ENCODE assay signal across 27 mouse cellular contexts in genomic region chr12:107151089-107151488, GRCm38 (mm10).
DNase-seq lines count a peak whose midpoint lies in the region; ATAC-seq and TF ChIP-seq lines count a peak whose summit lies in the region.
"Had no signal": no experiment of that assay in that cellular context is flagged by ENCODE, and none has a peak within 500 bp of the region (broad histone marks: within the 10 kb centered on the region; RNA-seq: fewer than 3 reads in every experiment).

No protein-coding gene starts in this region.

- no peaks in the 10 kb centered on the region for H3K79me2 ChIP-seq in heart, adult 2 months (replicated peaks; ENCODE audit: control insufficient read depth, insufficient read depth, low read length)

- H3K9me3 ChIP-seq in heart, embryonic 15.5 days (replicated peaks) = no peaks in the 10 kb centered on the region
- no peaks in the 10 kb centered on the region for H3K9me3 ChIP-seq in kidney, postnatal 0 days (replicated peaks; ENCODE audit: low read length)
- H3K9me3 ChIP-seq in embryonic facial prominence, embryonic 10.5 days = no peaks in the 10 kb centered on the region
- no peaks in the 10 kb centered on the region for H3K9me3 ChIP-seq in embryonic facial prominence, embryonic 15.5 days (replicated peaks)
- H3K9me3 ChIP-seq: embryonic facial prominence, embryonic 12.5 days; forebrain, embryonic 10.5 days; forebrain, embryonic 13.5 days; heart, embryonic 10.5 days had no signal

- no peak for TF ChIP-seq CTCF in heart, adult 2 months (IDR thresholded peaks at IDR 0.05)
- TF ChIP-seq CTCF in kidney, postnatal 0 days (IDR thresholded peaks at IDR 0.05; ENCODE audit: low read depth) = no peak

- intact Hi-C loops in heart, adult 2 months (cut with DNase I) = no loop called here

- 0 out of 2 replicates have a peak, but pooled peaks have one; percentile 4 for ATAC-seq in heart, embryonic 15.5 days (replicated peaks; ENCODE audit: insufficient number of reproducible peaks, insufficient read depth, low FRiP score, low read depth)
- no peak for ATAC-seq in kidney, postnatal 0 days (replicated peaks; ENCODE audit: low FRiP score, low read depth)
- peak; percentile 52 for ATAC-seq in embryonic facial prominence, embryonic 15.5 days (ENCODE audit: insufficient number of reproducible peaks, low FRiP score, low TSS enrichment, low read depth)
- ATAC-seq: activated CD4-positive, CD25-positive, alpha-beta regulatory T cell, adult 4 months; forebrain, embryonic 13.5 days; forebrain, postnatal 0 days; hindbrain, postnatal 0 days; inflammation-experienced regulatory T-cells, adult 6 months had no signal

- no peak for DNase-seq in heart, adult 2 months
- DNase-seq in kidney, postnatal 0 days (ENCODE audit: low spot score) = peak; percentile 3
- no peak for DNase-seq in kidney, adult 11 months
- DNase-seq in embryonic facial prominence, embryonic 10.5 days (ENCODE audit: low spot score) = peak; percentile 14
- no peak for DNase-seq in frontal cortex, postnatal 36 days (ENCODE audit: low spot score in 2 of 2)
- DNase-seq: adrenal gland, adult 8-10 months; adrenal gland, postnatal 25 days; cerebellum, adult 11-12 months; cerebellum, adult 8-10 months; cerebellum, postnatal 10 days; cerebellum, postnatal 36 days; embryo, embryonic 11 days; forebrain, postnatal 0 days; gastrocnemius, postnatal 25 days; heart, adult 18-20 months; heart, postnatal 14 days; heart, postnatal 4 days had no signal

- TF ChIP-seq EP300 in heart, adult 2 months (IDR thresholded peaks at IDR 0.05; ENCODE audit: insufficient read depth, low read depth, low read length) = no peak

- H3K4me3 ChIP-seq in heart, embryonic 15.5 days = no peak overlapping the region
- H3K4me3 ChIP-seq in heart, adult 2 months = no peak overlapping the region
- H3K4me3 ChIP-seq in kidney, postnatal 0 days (replicated peaks; ENCODE audit: low read depth, low read length) = no peak overlapping the region
- H3K4me3 ChIP-seq in embryonic facial prominence, embryonic 10.5 days = no peak overlapping the region
- H3K4me3 ChIP-seq in embryonic facial prominence, embryonic 15.5 days (replicated peaks) = no peak overlapping the region
- H3K4me3 ChIP-seq: embryonic facial prominence, embryonic 12.5 days; forebrain, embryonic 10.5 days; forebrain, embryonic 13.5 days; heart, embryonic 10.5 days had no signal

- H3K36me3 ChIP-seq in heart, embryonic 15.5 days = no peaks in the 10 kb centered on the region
- no peaks in the 10 kb centered on the region for H3K36me3 ChIP-seq in heart, adult 2 months (ENCODE audit: control insufficient read depth, insufficient read depth, low read length)
- H3K36me3 ChIP-seq in kidney, postnatal 0 days (ENCODE audit: insufficient read depth, low read length) = no peaks in the 10 kb centered on the region
- no peaks in the 10 kb centered on the region for H3K36me3 ChIP-seq in embryonic facial prominence, embryonic 10.5 days (replicated peaks)
- H3K36me3 ChIP-seq in embryonic facial prominence, embryonic 15.5 days = no peaks in the 10 kb centered on the region
- H3K36me3 ChIP-seq: embryonic facial prominence, embryonic 12.5 days; forebrain, embryonic 10.5 days; heart, embryonic 10.5 days had no signal

- H3K9ac ChIP-seq in heart, embryonic 15.5 days = no peak overlapping the region
- no peak overlapping the region for H3K9ac ChIP-seq in heart, adult 2 months (ENCODE audit: low read depth, low read length)
- no peak overlapping the region for H3K9ac ChIP-seq in kidney, postnatal 0 days (ENCODE audit: low read depth, low read length)
- H3K9ac ChIP-seq in embryonic facial prominence, embryonic 15.5 days = no peak overlapping the region
- H3K9ac ChIP-seq: embryonic facial prominence, embryonic 12.5 days; forebrain, embryonic 13.5 days; forebrain, postnatal 0 days; hindbrain, embryonic 14.5 days had no signal

- no peak for TF ChIP-seq POLR2A in heart, adult 2 months (IDR thresholded peaks at IDR 0.05; ENCODE audit: insufficient read depth, low read depth, low read length)

- no peaks in the 10 kb centered on the region for H3K27me3 ChIP-seq in heart, embryonic 15.5 days
- no peaks in the 10 kb centered on the region for H3K27me3 ChIP-seq in heart, adult 2 months (ENCODE audit: control insufficient read depth, insufficient read depth, low read length)
- H3K27me3 ChIP-seq in kidney, postnatal 0 days (ENCODE audit: insufficient read depth, low read length) = no peaks in the 10 kb centered on the region
- no peaks in the 10 kb centered on the region for H3K27me3 ChIP-seq in embryonic facial prominence, embryonic 10.5 days (replicated peaks; ENCODE audit: low read depth, poor library complexity, severe bottlenecking)
- H3K27me3 ChIP-seq in embryonic facial prominence, embryonic 15.5 days = no peaks in the 10 kb centered on the region
- H3K27me3 ChIP-seq: embryonic facial prominence, embryonic 12.5 days; forebrain, embryonic 13.5 days had no signal

- 68% methylated on average over 5 of the region's 5 CpGs for WGBS in heart, embryonic 15.5 days
- WGBS in heart, adult 2 months = 79% methylated on average over 5 of the region's 5 CpGs
- WGBS in kidney, postnatal 0 days = 24% methylated on average over 5 of the region's 5 CpGs
- WGBS in embryonic facial prominence, embryonic 10.5 days = 64% methylated on average over 5 of the region's 5 CpGs
- 49% methylated on average over 5 of the region's 5 CpGs for WGBS in embryonic facial prominence, embryonic 15.5 days

- no peaks in the 10 kb centered on the region for H3K4me1 ChIP-seq in heart, embryonic 15.5 days (replicated peaks)
- no peaks in the 10 kb centered on the region for H3K4me1 ChIP-seq in heart, adult 2 months (ENCODE audit: control insufficient read depth, insufficient read depth, low read length)
- H3K4me1 ChIP-seq in kidney, postnatal 0 days (replicated peaks; ENCODE audit: insufficient read depth, low read length) = no peaks in the 10 kb centered on the region
- peaks cover 15% of the 10 kb centered on the region for H3K4me1 ChIP-seq in embryonic facial prominence, embryonic 10.5 days
- H3K4me1 ChIP-seq in embryonic facial prominence, embryonic 15.5 days = no peaks in the 10 kb centered on the region
- H3K4me1 ChIP-seq: embryonic facial prominence, embryonic 12.5 days; forebrain, embryonic 10.5 days; forebrain, embryonic 13.5 days; heart, embryonic 10.5 days had no signal

- no peak overlapping the region for H3K27ac ChIP-seq in heart, embryonic 15.5 days
- no peak overlapping the region for H3K27ac ChIP-seq in heart, adult 2 months
- no peak overlapping the region for H3K27ac ChIP-seq in kidney, postnatal 0 days
- H3K27ac ChIP-seq in embryonic facial prominence, embryonic 10.5 days (replicated peaks) = no peak overlapping the region
- no peak overlapping the region for H3K27ac ChIP-seq in embryonic facial prominence, embryonic 15.5 days (replicated peaks)
- H3K27ac ChIP-seq: embryonic facial prominence, embryonic 12.5 days; forebrain, embryonic 10.5 days; forebrain, embryonic 13.5 days; heart, embryonic 10.5 days; hindbrain, embryonic 14.5 days; hindbrain, postnatal 0 days had no signal

- no peak overlapping the region for H3K4me2 ChIP-seq in heart, embryonic 15.5 days
- no peak overlapping the region for H3K4me2 ChIP-seq in kidney, postnatal 0 days (ENCODE audit: low read length)
- H3K4me2 ChIP-seq in embryonic facial prominence, embryonic 15.5 days (replicated peaks) = no peak overlapping the region
- H3K4me2 ChIP-seq: embryonic facial prominence, embryonic 12.5 days; forebrain, embryonic 13.5 days; hindbrain, embryonic 14.5 days had no signal

Comparison
In these comparisons a context has a peak if more than half of its experiments do, and no peak if none do; other contexts are left out.
1. DNase-seq: peak in kidney, postnatal 0 days (single experiment) and embryonic facial prominence, embryonic 10.5 days (single experiment); none in heart, adult 2 months (0 of 2), kidney, adult 11 months (single experiment) and frontal cortex, postnatal 36 days (0 of 2).